Mouse (Mus musculus): ENCODE results near the gene Efcab12. TPM values are rescaled to one million over a fixed set of nuclear protein-coding genes. Genes with fewer than 3 reads are reported as not detected.

Efcab12 gene
- polyA plus RNA-seq (2014; fragmentation: Illumina TruSeq; extraction: RNeasy Lipid Tissue Mini Kit (QIAGEN cat#74804); ENCODE audit: low read depth, low replicate concordance): not detected

DNA sequence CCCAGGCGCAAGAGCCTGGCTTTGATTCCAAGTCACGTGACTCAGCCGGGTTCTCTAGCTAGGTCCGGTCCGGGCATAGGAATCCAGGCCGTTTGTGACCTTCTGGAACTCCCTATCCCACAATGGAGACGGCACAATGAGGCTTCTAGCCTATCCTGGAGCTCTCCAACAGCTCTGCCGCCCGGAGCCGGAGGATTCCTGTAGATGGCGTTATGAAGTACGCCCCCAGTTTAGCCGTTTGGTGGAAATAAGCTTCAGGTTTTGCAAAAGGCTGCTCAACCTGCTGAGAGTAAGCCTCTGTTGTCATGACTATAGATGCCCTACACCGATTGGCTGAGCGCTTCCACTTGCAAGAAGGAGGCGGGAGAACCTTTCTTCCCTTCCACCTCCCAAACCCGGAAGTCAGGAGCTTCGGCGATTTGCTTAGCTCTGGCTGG lies at the start of gene Efcab12:
Efcab12 (minus strand) TSS at position 252 of the 437 bp plus-strand sequence.

DNA sequence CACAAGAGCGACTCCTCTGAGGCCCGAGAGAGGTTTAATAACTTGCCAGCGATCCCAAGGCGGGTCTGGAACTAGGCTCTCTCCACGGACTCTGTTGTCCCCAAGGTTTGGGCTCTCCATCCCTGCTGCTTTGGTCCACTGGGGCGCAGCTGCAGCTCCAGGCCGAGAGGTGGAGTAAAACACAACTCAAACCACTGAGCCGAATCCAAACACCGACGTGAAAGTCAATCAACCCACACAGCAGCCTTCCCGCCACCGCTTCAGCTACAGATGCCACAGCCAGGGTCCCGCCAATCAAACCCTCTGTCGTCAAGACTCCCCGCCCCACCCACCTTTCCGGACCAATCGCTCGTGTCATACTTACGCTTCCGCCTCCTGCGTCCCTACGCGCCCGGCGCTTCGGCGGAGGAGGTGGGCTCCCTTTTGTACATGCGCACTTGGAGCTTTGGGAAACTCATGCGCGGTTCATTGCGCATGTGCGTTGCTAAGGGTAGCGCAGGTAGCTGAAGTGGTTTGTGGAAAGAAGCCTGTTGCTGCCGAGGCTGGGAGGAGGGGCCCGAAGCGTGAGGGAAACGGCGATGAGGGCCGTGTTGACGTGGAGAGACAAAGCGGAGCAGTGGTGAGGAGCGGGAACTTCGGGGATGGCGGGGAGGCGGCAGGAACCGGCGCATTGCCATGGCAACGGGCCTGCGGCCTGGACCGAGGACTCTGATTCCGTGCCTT lies 15.0 kb upstream of the Efcab12 start, which contains the start of the genes Mbd4 and Ift122:
Mbd4 (minus strand) TSS at position 281 of the 723 bp plus-strand sequence.
Ift122 (plus strand) TSS at position 380 of the 723 bp plus-strand sequence.

GRCm38 (mm10) chr6:115808488-115809231 lies 29.6 kb downstream of the Efcab12 start, which contains the start of gene Rpl32:
Gene Rpl32 (minus strand): TSS chr6:115808747.

GRCm38 (mm10) chr6:115774501-115774921 lies 63.7 kb downstream of the Efcab12 start, which contains the start of gene Cand2:
Gene Cand2 (plus strand): TSS chr6:115774538.

GRCm38 (mm10) chr6:115761995-115762756 lies 76.0 kb downstream of the Efcab12 start, which contains the start of gene Tmem40:
Gene Tmem40 (minus strand): TSS chr6:115762410.

Other genes starting within 250 kb of the Efcab12 start
- gene Mkrn2os, start 245.8 kb downstream of the Efcab12 start, polyA plus RNA-seq (2014; fragmentation: Illumina TruSeq; extraction: RNeasy Lipid Tissue Mini Kit (QIAGEN cat#74804); ENCODE audit: low read depth, low replicate concordance): 14.4 TPM
- 7.2 TPM for gene Mkrn2, start 236.5 kb downstream of the Efcab12 start, polyA plus RNA-seq (2014; fragmentation: Illumina TruSeq; extraction: RNeasy Lipid Tissue Mini Kit (QIAGEN cat#74804); ENCODE audit: low read depth, low replicate concordance)
- 59.6 TPM for gene Raf1, start 161.8 kb downstream of the Efcab12 start, polyA plus RNA-seq (2014; fragmentation: Illumina TruSeq; extraction: RNeasy Lipid Tissue Mini Kit (QIAGEN cat#74804); ENCODE audit: low read depth, low replicate concordance)
- gene Tmem40, start 76.0 kb downstream of the Efcab12 start, polyA plus RNA-seq (2014; fragmentation: Illumina TruSeq; extraction: RNeasy Lipid Tissue Mini Kit (QIAGEN cat#74804); ENCODE audit: low read depth, low replicate concordance): not detected
- 2.3 TPM for gene Cand2, start 63.9 kb downstream of the Efcab12 start, polyA plus RNA-seq (2014; fragmentation: Illumina TruSeq; extraction: RNeasy Lipid Tissue Mini Kit (QIAGEN cat#74804); ENCODE audit: low read depth, low replicate concordance)
- gene Rpl32, start 29.7 kb downstream of the Efcab12 start, polyA plus RNA-seq (2014; fragmentation: Illumina TruSeq; extraction: RNeasy Lipid Tissue Mini Kit (QIAGEN cat#74804); ENCODE audit: low read depth, low replicate concordance): 203 TPM
- gene Mbd4, start 15.0 kb upstream of the Efcab12 start, polyA plus RNA-seq (2014; fragmentation: Illumina TruSeq; extraction: RNeasy Lipid Tissue Mini Kit (QIAGEN cat#74804); ENCODE audit: low read depth, low replicate concordance): 7.8 TPM
- 3.0 TPM for gene Ift122, start 15.1 kb upstream of the Efcab12 start, polyA plus RNA-seq (2014; fragmentation: Illumina TruSeq; extraction: RNeasy Lipid Tissue Mini Kit (QIAGEN cat#74804); ENCODE audit: low read depth, low replicate concordance)
- gene Rho, start 93.3 kb upstream of the Efcab12 start, polyA plus RNA-seq (2014; fragmentation: Illumina TruSeq; extraction: RNeasy Lipid Tissue Mini Kit (QIAGEN cat#74804); ENCODE audit: low read depth, low replicate concordance): not detected
- gene H1foo, start 106.5 kb upstream of the Efcab12 start, polyA plus RNA-seq (2014; fragmentation: Illumina TruSeq; extraction: RNeasy Lipid Tissue Mini Kit (QIAGEN cat#74804); ENCODE audit: low read depth, low replicate concordance): not detected
- gene Plxnd1, start 156.6 kb upstream of the Efcab12 start, polyA plus RNA-seq (2014; fragmentation: Illumina TruSeq; extraction: RNeasy Lipid Tissue Mini Kit (QIAGEN cat#74804); ENCODE audit: low read depth, low replicate concordance): 2.2 TPM